Mouse (Mus musculus): ENCODE data around the gene Usp30.

Usp30 gene

GRCm38 (mm10) chr5:114146028-114146888 is 81.0 kb downstream of the Usp30 start, which contains the start of gene Acacb:
Gene Acacb (plus strand): TSS chr5:114146535.
- in situ Hi-C loops (cut with MboI; ENCODE audit: low pct_unique_long_range_greater_than_20kb in 1 of 2, low sequenced_read_pairs in 2 of 2, unreplicated experiment in 1 of 2): no loop called here

- in situ Hi-C loops (cut with MboI; ENCODE audit: low pct_unique_long_range_greater_than_20kb in 1 of 2, low sequenced_read_pairs in 2 of 2, unreplicated experiment in 1 of 2): no loop called here
Measured at GRCm38 (mm10) chr5:114147043-114147972, 82.0 kb downstream of the Usp30 start.

GRCm38 (mm10) chr5:114152359-114153092 is 87.3 kb downstream of the Usp30 start:
- in situ Hi-C loops (cut with MboI; ENCODE audit: low pct_unique_long_range_greater_than_20kb in 1 of 2, low sequenced_read_pairs in 2 of 2, unreplicated experiment in 1 of 2): no loop called here

GRCm38 (mm10) chr5:114153490-114153889 is 88.2 kb downstream of the Usp30 start:
- in situ Hi-C loops (cut with MboI; ENCODE audit: low pct_unique_long_range_greater_than_20kb in 1 of 2, low sequenced_read_pairs in 2 of 2, unreplicated experiment in 1 of 2): no loop called here

GRCm38 (mm10) chr5:114154765-114155164 is 89.5 kb downstream of the Usp30 start:
- in situ Hi-C loops (cut with MboI; ENCODE audit: low pct_unique_long_range_greater_than_20kb in 1 of 2, low sequenced_read_pairs in 2 of 2, unreplicated experiment in 1 of 2): no loop called here

GRCm38 (mm10) chr5:114155168-114155933 is 90.1 kb downstream of the Usp30 start:
- in situ Hi-C loops (cut with MboI; ENCODE audit: low pct_unique_long_range_greater_than_20kb in 1 of 2, low sequenced_read_pairs in 2 of 2, unreplicated experiment in 1 of 2): no loop called here

- in situ Hi-C loops (cut with MboI; ENCODE audit: low pct_unique_long_range_greater_than_20kb in 1 of 2, low sequenced_read_pairs in 2 of 2, unreplicated experiment in 1 of 2): no loop called here
Measured at GRCm38 (mm10) chr5:114157236-114157635, 92.0 kb downstream of the Usp30 start.

GRCm38 (mm10) chr5:114161424-114161823 is 96.2 kb downstream of the Usp30 start:
- in situ Hi-C loops (cut with MboI; ENCODE audit: low pct_unique_long_range_greater_than_20kb in 1 of 2, low sequenced_read_pairs in 2 of 2, unreplicated experiment in 1 of 2): no loop called here

GRCm38 (mm10) chr5:114162106-114162815 is 97.0 kb downstream of the Usp30 start:
- in situ Hi-C loops (cut with MboI; ENCODE audit: low pct_unique_long_range_greater_than_20kb in 1 of 2, low sequenced_read_pairs in 2 of 2, unreplicated experiment in 1 of 2): no loop called here

- in situ Hi-C loops (cut with MboI; ENCODE audit: low pct_unique_long_range_greater_than_20kb in 1 of 2, low sequenced_read_pairs in 2 of 2, unreplicated experiment in 1 of 2): no loop called here
Measured at GRCm38 (mm10) chr5:114163117-114163696, 97.9 kb downstream of the Usp30 start.

GRCm38 (mm10) chr5:114170345-114170744 is 105.1 kb downstream of the Usp30 start:
- in situ Hi-C loops (cut with MboI; ENCODE audit: low pct_unique_long_range_greater_than_20kb in 1 of 2, low sequenced_read_pairs in 2 of 2, unreplicated experiment in 1 of 2): no loop called here

- in situ Hi-C loops (cut with MboI; ENCODE audit: low pct_unique_long_range_greater_than_20kb in 1 of 2, low sequenced_read_pairs in 2 of 2, unreplicated experiment in 1 of 2): no loop called here
Measured at GRCm38 (mm10) chr5:114172936-114173335, 107.7 kb downstream of the Usp30 start.

GRCm38 (mm10) chr5:114173458-114173857 is 108.2 kb downstream of the Usp30 start:
- in situ Hi-C loops (cut with MboI; ENCODE audit: low pct_unique_long_range_greater_than_20kb in 1 of 2, low sequenced_read_pairs in 2 of 2, unreplicated experiment in 1 of 2): no loop called here

- in situ Hi-C loops (cut with MboI; ENCODE audit: low pct_unique_long_range_greater_than_20kb in 1 of 2, low sequenced_read_pairs in 2 of 2, unreplicated experiment in 1 of 2): no loop called here
Measured at GRCm38 (mm10) chr5:114173877-114174581, 108.8 kb downstream of the Usp30 start.

Data from mouse embryonic stem cell (cell line).